Mouse (Mus musculus): ENCODE data around the gene Misp. TPM values are rescaled to one million over a fixed set of nuclear protein-coding genes. Genes with fewer than 3 reads are reported as not detected.
A peak's percentile ranks its signal among the peaks of the same experiment; 100 is the strongest.

Gene Misp
- polyA plus RNA-seq, 1 experiment from 2014 or later = 3.9 TPM

DNA sequence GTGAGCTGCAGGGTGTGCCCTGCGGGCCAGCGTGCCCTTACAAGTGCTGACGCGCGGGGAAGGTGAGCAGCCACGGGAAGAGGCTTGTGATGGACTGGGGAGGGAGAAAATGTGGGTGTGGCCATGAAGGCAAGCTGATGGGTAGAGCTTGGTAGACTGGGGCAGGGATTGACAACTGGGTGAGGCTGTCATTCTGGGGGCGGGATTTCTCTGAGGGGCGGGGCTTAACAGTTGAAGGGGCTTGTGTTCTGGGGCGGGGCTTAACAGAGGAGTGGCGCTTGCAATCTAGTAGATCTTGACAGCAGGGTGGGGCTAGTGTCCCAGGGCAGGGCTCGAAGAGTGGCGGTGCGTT is 40.1 kb upstream of the Misp start:
- no peaks in the 10 kb centered on the region for H3K36me3 ChIP-seq (ENCODE audit: control insufficient read depth, insufficient read depth, low read length)
- peak overlapping the region; percentile 82 for H3K4me2 ChIP-seq (ENCODE audit: low read depth, low read length)
- peak overlapping the region; percentile 45 for H3K4me3 ChIP-seq (ENCODE audit: low read depth, low read length)
- H3K9me3 ChIP-seq (ENCODE audit: control insufficient read depth, low read length) = no peaks in the 10 kb centered on the region
- peaks cover 23% of the 10 kb centered on the region; the same call in 1 of the 2 replicates for H3K4me1 ChIP-seq (ENCODE audit: control insufficient read depth, insufficient read depth, low read length)
- peaks cover 19% of the 10 kb centered on the region; the same call in 1 of the 2 replicates for H3K27me3 ChIP-seq (replicated peaks; ENCODE audit: control insufficient read depth, insufficient read depth, low read length)
- peak overlapping the region; percentile 48; the same call in 1 of the 2 replicates for H3K9ac ChIP-seq (ENCODE audit: low read depth, low read length)
- ATAC-seq (ENCODE audit: low read depth) (peak; percentile 74), DNase-seq (ENCODE audit: low spot score) (no peak)
- 3% methylated on average over 12 of the region's 13 CpGs for WGBS
- H3K27ac ChIP-seq (replicated peaks; ENCODE audit: low read depth, low read length) = no peak overlapping the region

DNA sequence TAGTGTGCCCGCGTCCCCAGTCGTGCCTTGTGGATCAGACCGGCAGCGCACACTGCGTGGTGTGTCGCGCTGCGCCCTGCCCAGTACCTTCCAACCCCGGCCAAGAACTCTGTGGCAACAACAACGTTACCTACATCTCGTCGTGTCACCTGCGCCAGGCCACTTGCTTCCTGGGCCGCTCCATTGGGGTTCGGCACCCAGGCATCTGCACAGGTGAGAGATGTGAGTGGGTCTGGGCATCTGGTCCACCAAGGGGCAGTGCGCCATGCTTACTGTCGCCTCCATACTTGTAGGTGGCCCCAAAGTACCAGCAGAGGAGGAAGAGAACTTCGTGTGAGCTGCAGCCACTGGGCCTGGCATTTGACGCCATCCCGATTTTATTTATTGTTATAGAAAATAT is 39.6 kb upstream of the Misp start:
- peak overlapping the region; percentile 82 for H3K4me2 ChIP-seq (ENCODE audit: low read depth, low read length)
- no peaks in the 10 kb centered on the region for H3K36me3 ChIP-seq (ENCODE audit: control insufficient read depth, insufficient read depth, low read length)
- ATAC-seq (ENCODE audit: low read depth) = no peak; the same call in 1 of the 2 replicates
- H3K4me1 ChIP-seq (ENCODE audit: control insufficient read depth, insufficient read depth, low read length) = peaks cover 23% of the 10 kb centered on the region; the same call in 1 of the 2 replicates
- no peaks in the 10 kb centered on the region for H3K9me3 ChIP-seq (ENCODE audit: control insufficient read depth, low read length)
- DNase-seq (ENCODE audit: low spot score) = no peak
- 36% methylated on average over 21 of the region's 21 CpGs for WGBS
- H3K27ac ChIP-seq (replicated peaks; ENCODE audit: low read depth, low read length) = no peak overlapping the region
- no peak overlapping the region for H3K9ac ChIP-seq (ENCODE audit: low read depth, low read length)
- peaks cover 19% of the 10 kb centered on the region; the same call in 1 of the 2 replicates for H3K27me3 ChIP-seq (replicated peaks; ENCODE audit: control insufficient read depth, insufficient read depth, low read length)
- peak overlapping the region; percentile 45; the same call in 1 of the 2 replicates for H3K4me3 ChIP-seq (ENCODE audit: low read depth, low read length)

DNA sequence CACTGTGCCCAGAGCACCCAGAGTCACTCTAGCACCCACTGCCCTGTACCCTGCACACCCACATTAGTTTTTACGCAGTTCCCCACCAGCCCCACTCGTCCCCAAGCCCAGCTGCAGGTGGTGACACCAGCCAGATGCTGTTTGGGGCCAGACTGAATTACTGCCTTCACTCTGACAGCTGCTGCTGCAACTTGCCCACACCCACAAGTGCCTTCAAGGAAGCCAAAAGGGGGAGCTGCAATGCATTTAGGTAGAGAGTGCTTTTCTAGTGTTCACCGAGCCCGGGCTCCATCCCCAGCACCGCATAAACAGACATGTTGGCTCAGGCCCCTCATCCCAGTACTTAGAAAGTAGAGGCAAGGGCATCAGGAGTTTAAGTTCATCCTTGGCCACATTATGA is 38.8 kb upstream of the Misp start:
- Histone ChIP-seq H3K4me2 (ENCODE audit: low read depth, low read length) (no peak overlapping the region), H3K27me3 (replicated peaks; ENCODE audit: control insufficient read depth, insufficient read depth, low read length) (peaks cover 19% of the 10 kb centered on the region; the same call in 1 of the 2 replicates), H3K9me3 (ENCODE audit: control insufficient read depth, low read length) (no peaks in the 10 kb centered on the region), H3K4me3 (ENCODE audit: low read depth, low read length) (no peak overlapping the region), H3K4me1 (ENCODE audit: control insufficient read depth, insufficient read depth, low read length) (peaks cover 21% of the 10 kb centered on the region; the same call in 1 of the 2 replicates), H3K36me3 (ENCODE audit: control insufficient read depth, insufficient read depth, low read length) (no peaks in the 10 kb centered on the region), H3K9ac (ENCODE audit: low read depth, low read length) (no peak overlapping the region), H3K27ac (replicated peaks; ENCODE audit: low read depth, low read length) (no peak overlapping the region)
- WGBS = 52% methylated on average over 5 of the region's 5 CpGs
- DNase-seq (ENCODE audit: low spot score) = no peak
- ATAC-seq (ENCODE audit: low read depth) = no peak

DNA sequence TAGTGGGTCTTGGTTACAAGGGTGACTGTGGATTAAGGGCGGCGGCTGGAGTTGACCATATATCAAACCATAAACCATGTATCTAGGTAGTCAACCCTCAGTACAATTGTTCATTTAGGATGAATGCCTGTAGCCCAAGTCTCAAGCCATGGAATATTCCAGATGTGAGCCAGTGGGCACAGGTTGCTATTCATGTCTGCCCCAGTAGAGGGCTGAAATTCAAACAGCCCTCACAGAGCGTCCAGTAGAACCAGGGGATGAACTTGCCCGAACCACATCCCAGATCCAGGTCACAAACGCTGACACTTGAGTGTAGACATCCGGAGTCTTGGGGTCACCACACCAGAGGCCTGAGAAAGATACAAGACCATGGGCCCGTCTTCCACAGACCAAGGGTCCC is 37.7 kb upstream of the Misp start:
- H3K4me1 ChIP-seq (ENCODE audit: control insufficient read depth, insufficient read depth, low read length) = peaks cover 15% of the 10 kb centered on the region; the same call in 1 of the 2 replicates
- no peaks in the 10 kb centered on the region for H3K36me3 ChIP-seq (ENCODE audit: control insufficient read depth, insufficient read depth, low read length)
- peaks cover 19% of the 10 kb centered on the region; the same call in 1 of the 2 replicates for H3K27me3 ChIP-seq (replicated peaks; ENCODE audit: control insufficient read depth, insufficient read depth, low read length)
- DNase-seq (ENCODE audit: low spot score) = no peak
- H3K9me3 ChIP-seq (ENCODE audit: control insufficient read depth, low read length) = no peaks in the 10 kb centered on the region
- H3K4me3 ChIP-seq (ENCODE audit: low read depth, low read length) = no peak overlapping the region
- WGBS = 61% methylated on average over 7 of the region's 7 CpGs
- H3K27ac ChIP-seq (replicated peaks; ENCODE audit: low read depth, low read length) = no peak overlapping the region
- no peak overlapping the region for H3K9ac ChIP-seq (ENCODE audit: low read depth, low read length)
- no peak for ATAC-seq (ENCODE audit: low read depth)
- no peak overlapping the region for H3K4me2 ChIP-seq (ENCODE audit: low read depth, low read length)

DNA sequence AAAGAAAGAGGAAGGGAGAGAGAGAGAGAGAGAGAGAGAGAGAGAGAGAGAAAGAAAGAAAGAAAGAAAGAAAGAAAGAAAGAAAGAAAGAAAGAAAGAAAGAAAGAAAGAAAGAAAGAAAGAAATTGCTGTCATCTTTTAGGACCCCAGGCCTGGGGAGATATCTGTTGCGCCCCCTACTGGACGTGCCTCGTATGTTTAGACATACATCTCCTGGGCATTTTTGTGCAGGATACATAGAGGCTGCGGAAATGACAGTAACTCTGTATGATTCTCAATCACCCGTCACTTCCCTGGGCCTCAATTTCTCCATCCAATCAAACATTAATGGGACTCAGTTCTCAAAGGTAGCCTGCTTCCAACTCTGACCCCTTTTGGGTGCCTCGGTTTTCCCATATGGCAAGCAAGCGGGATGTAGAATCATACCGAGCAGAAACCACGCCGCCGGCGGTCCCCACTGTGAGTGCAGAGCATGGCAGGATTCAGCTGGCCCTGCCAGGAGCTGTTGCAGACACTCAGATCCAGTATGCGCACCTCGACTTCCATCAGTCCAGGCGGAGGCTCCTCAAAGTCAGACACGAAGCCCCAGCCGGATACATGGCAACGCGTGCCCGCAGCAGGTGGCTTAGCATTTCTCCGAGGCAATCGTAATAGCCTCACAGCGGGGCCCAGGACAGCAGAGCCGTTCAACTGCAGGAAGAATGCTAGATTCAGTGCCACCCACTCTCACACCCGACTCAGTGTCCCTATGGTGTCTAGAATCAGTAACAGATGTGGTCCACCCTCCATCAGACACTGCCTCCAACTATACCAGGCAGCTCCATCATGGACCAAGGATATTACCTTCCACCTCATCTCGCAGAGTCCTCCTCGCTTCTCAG is 36.6 kb upstream of the Misp start:
- H3K4me2 ChIP-seq (ENCODE audit: low read depth, low read length) = no peak overlapping the region
- 43% methylated on average over 27 of the region's 27 CpGs for WGBS
- ATAC-seq (ENCODE audit: low read depth) (no peak), DNase-seq (ENCODE audit: low spot score) (peak; percentile 50)
- H3K27me3 ChIP-seq (replicated peaks; ENCODE audit: control insufficient read depth, insufficient read depth, low read length) = peaks cover 13% of the 10 kb centered on the region; the same call in 1 of the 2 replicates
- H3K9ac ChIP-seq (ENCODE audit: low read depth, low read length) = no peak overlapping the region
- H3K9me3 ChIP-seq (ENCODE audit: control insufficient read depth, low read length) = no peaks in the 10 kb centered on the region
- H3K4me1 ChIP-seq (ENCODE audit: control insufficient read depth, insufficient read depth, low read length) = peaks cover 15% of the 10 kb centered on the region; the same call in 1 of the 2 replicates
- no peaks in the 10 kb centered on the region for H3K36me3 ChIP-seq (ENCODE audit: control insufficient read depth, insufficient read depth, low read length)
- H3K27ac ChIP-seq (replicated peaks; ENCODE audit: low read depth, low read length) = no peak overlapping the region
- no peak overlapping the region for H3K4me3 ChIP-seq (ENCODE audit: low read depth, low read length)

DNA sequence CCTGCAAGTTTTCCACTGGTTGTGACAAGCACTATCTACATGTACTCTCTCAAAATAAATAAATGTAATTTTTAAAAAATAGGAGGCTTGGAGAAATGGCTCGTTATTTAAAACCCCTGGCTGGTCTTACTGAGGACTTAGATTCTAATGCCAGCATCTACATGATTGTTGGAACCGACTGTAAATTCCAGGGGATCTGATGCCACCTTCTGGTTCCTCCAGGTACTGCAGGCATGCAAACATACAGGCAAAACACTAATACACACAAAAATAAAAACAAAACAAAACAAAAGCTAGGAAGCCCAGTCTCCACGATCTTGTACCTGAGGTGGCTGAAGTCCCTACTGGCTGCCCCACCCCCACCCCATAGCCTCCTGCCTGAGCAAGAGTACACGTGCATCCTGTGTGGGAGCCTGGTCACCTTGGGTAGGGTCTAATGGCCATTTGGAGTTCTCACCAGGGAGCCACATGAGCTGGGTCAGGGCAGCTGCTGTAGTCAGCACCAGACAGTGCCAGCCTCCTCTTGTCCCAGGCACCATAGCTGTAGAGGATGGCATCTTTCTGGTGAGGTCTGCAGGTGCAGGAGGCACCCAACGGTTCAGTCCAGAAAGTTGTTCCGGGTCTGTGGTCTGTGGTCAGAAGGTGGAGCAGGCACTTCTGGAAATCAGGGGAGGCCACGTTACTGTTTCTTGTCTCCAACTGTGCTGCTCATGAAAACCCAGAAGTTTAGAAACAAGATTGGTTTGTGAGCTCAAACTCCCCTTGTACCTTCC is 32.2 kb upstream of the Misp start:
- no peak for ATAC-seq (ENCODE audit: low read depth)
- H3K4me1 ChIP-seq (ENCODE audit: control insufficient read depth, insufficient read depth, low read length) = no peaks in the 10 kb centered on the region
- WGBS = 35% methylated on average over 7 of the region's 7 CpGs

DNA sequence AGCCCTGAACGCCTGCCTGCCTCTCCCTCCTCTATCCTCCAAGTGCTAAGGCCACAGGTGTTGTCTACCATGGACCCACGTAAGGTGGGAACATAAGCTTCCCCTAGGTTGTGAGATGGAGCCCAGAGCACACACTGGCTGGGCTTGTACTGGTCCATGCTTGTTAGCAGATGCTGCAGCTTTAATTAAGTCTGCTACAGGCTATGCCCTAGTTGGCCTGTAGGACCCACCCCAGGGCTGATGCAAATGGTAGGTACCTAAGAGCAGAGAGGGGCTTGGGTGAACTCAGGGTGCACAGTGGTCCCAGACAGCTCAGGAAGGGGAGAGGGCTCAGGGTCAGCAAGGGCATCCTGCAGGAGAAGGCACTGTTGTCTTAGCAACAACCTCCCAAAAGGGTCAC is 31.2 kb upstream of the Misp start:
- H3K9ac ChIP-seq (ENCODE audit: low read depth, low read length) = no peak overlapping the region
- H3K36me3 ChIP-seq (ENCODE audit: control insufficient read depth, insufficient read depth, low read length) = no peaks in the 10 kb centered on the region
- 43% methylated on average over 2 of the region's 2 CpGs for WGBS
- H3K9me3 ChIP-seq (ENCODE audit: control insufficient read depth, low read length) = no peaks in the 10 kb centered on the region
- no peak for DNase-seq (ENCODE audit: low spot score)
- H3K27me3 ChIP-seq (replicated peaks; ENCODE audit: control insufficient read depth, insufficient read depth, low read length) = no peaks in the 10 kb centered on the region
- H3K4me2 ChIP-seq (ENCODE audit: low read depth, low read length) = no peak overlapping the region
- peaks cover 3% of the 10 kb centered on the region for H3K4me1 ChIP-seq (ENCODE audit: control insufficient read depth, insufficient read depth, low read length)
- H3K4me3 ChIP-seq (ENCODE audit: low read depth, low read length) = no peak overlapping the region
- no peak overlapping the region for H3K27ac ChIP-seq (replicated peaks; ENCODE audit: low read depth, low read length)
- no peak for ATAC-seq (ENCODE audit: low read depth)

More for the DNA sequence above, 32.2 kb upstream of the Misp start:
- Histone ChIP-seq H3K27ac (replicated peaks; ENCODE audit: low read depth, low read length) (no peak overlapping the region), H3K4me2 (ENCODE audit: low read depth, low read length) (no peak overlapping the region), H3K9me3 (ENCODE audit: control insufficient read depth, low read length) (no peaks in the 10 kb centered on the region), H3K4me3 (ENCODE audit: low read depth, low read length) (no peak overlapping the region), H3K36me3 (ENCODE audit: control insufficient read depth, insufficient read depth, low read length) (no peaks in the 10 kb centered on the region), H3K27me3 (replicated peaks; ENCODE audit: control insufficient read depth, insufficient read depth, low read length) (no peaks in the 10 kb centered on the region), H3K9ac (ENCODE audit: low read depth, low read length) (no peak overlapping the region)
- DNase-seq (ENCODE audit: low spot score) = peak; percentile 77

DNA sequence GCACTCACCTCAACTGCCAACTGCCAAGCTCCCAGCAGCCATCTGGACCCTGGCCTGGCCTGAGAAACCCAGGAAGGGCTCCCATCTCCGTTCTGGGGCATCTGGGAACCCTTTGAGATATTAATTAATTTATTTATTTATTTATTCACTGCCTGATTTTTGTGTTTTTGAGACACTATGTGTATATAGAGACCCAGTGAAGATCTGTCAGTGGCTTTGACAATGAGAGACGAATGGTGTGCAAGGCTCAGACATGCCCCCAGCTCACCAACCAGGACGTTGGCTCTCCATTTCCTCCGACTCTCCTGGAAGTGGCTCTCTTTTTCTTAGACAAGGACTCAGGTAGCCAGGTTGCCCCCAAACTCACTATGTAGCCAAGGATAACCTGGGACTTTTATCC is 29.9 kb upstream of the Misp start, which contains the start of gene Prss57:
Gene Prss57 (minus strand): TSS at position 101 of the 400 bp plus-strand sequence.
- H3K4me2 ChIP-seq (ENCODE audit: low read depth, low read length) = no peak within 1 kb of the TSS
- H3K4me3 ChIP-seq (ENCODE audit: low read depth, low read length) = no peak within 1 kb of the TSS
- H3K4me1 ChIP-seq (ENCODE audit: control insufficient read depth, insufficient read depth, low read length) = peaks cover 9% of the 10 kb centered on the region
- no peak within 1 kb of the TSS for H3K9ac ChIP-seq (ENCODE audit: low read depth, low read length)
- DNase-seq (ENCODE audit: low spot score) (no peak), ATAC-seq (ENCODE audit: low read depth) (no peak)
- whole genome bisulfite sequencing = 88% methylated on average over 4 of the region's 4 CpGs
- no peaks in the 10 kb centered on the region for H3K27me3 ChIP-seq (replicated peaks; ENCODE audit: control insufficient read depth, insufficient read depth, low read length)
- H3K36me3 ChIP-seq (ENCODE audit: control insufficient read depth, insufficient read depth, low read length) = no peaks in the 10 kb centered on the region
- H3K9me3 ChIP-seq (ENCODE audit: control insufficient read depth, low read length) = no peaks in the 10 kb centered on the region
- no peak within 1 kb of the TSS for H3K27ac ChIP-seq (replicated peaks; ENCODE audit: low read depth, low read length)

All from embryonic facial prominence, embryonic 14.5 days (tissue).